Mouse (Mus musculus) neutrophil, adult 5-6 weeks (primary cell): Measurements from ENCODE around the gene Ccdc74a. TPM values are rescaled to one million over a fixed set of nuclear protein-coding genes. Genes with fewer than 3 reads are reported as not detected.

Experiments used
- ATAC-seq: fragments of 151-379, 151-347 bp; 2 replicates; pipeline ENCODE4 v1.8.0; 2017; ENCODE audit warnings: mild to moderate bottlenecking, moderate TSS enrichment; ENCODE audit not compliant: insufficient number of reproducible peaks, poor library complexity, low FRiP score, severe bottlenecking; ENCODE audit errors: extremely low read depth
- total RNA-seq: library from RNA; stranded (forward); fragments of 200-1000 nt; gene quantifications from 2 replicates; pipeline ENCODE4 v1.2.3, GENCODE M21; 2017

Gene Ccdc74a
- total RNA-seq, 1 experiment from 2014 or later: not detected

GRCm38 (mm10) chr16:17639951-17640350 lies 6.3 kb upstream of the Ccdc74a start:
- ATAC-seq: no peak

- no peak for ATAC-seq
Measured at GRCm38 (mm10) chr16:17640706-17641105, 5.6 kb upstream of the Ccdc74a start.

DNA sequence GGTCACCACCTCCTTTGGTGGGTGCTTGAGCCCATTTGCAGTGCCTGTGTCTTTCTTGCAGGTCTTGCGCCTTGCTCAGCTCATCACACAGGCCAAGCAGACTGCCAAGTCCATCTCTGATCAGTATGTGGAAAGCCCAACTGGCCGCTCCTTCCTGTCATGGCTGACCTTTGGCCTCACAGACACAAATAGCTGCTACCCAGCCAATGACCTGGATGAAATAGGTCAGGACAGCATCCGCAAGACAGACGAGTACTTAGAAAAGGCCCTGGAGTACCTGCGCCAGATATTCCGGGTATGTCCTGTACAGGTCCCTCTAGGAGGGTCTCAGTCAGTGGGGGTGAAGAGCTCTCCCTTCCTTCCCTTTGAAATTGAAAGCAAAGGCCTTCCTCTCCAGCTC lies 5.0 kb upstream of the Ccdc74a start:
- ATAC-seq: no peak

- ATAC-seq: no peak
Measured at GRCm38 (mm10) chr16:17642311-17642710, 4.0 kb upstream of the Ccdc74a start.

DNA sequence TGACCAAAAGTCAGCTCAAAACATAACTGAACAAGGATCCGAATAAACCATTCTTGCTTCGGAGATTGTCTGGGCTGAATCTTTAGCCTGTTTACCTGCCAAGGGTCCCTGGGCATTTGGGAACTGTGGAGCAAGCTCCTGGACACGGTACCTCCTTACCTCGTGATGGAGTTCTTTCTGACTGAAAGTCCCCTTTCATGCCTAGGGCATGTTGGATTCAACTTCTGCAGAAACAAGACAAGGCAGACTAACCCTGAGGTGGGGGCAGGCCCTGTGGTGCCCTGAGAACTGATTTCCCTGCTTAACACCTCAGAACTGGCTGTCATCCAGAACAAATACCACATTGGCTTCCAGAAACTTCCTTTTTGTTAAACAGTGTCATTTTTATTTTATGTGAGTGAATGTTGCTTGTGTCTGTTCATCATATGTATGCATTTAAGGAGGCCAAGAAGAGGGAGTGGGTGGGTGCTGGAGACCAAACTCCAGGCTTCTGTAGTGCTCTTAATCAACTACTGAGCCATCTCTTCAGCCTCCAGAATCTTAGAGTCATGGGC lies 2.8 kb upstream of the Ccdc74a start:
- no peak for ATAC-seq

GRCm38 (mm10) chr16:17647156-17647555 lies 886 bp downstream of the Ccdc74a start:
- ATAC-seq: no peak

DNA sequence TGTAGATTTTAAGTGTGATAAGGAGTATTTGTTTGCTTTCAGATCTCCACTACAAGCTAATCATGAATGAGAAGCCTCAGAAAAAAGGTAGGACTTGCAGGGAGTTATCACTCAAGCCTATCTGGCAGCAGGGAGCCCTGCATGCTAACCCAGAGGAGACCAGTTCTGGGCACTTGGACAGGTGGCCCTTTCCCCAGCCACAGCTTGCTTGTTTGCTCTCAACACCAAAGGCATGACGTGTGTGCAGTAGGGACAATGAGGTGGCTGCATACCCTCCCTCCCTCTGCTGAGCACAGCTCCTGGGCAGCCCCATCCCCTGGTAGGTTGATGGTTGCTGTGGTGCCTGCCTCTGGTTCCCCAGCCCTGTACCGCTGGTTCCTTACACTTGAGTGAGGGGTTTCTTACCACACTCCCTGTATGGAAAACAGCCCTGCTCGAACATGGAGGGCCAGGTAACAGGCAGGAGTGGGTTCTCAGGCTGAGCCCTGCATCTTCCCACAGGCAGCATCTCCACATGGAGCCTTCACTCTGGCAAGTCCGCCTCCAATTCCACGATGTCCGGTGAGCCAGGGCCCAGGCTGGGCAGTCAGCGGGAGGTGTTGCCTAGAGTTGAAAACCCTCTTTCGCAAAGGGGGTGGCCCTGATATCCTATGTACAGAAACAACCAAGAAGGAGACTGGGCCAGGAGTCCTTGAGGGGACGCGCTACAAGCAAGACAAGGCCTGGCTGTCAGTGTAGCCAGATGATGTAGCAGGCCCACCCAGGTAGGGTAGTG lies 1.5 kb downstream of the Ccdc74a start:
- ATAC-seq: no peak

- ATAC-seq: no peak
Measured at GRCm38 (mm10) chr16:17649925-17650605, 3.8 kb downstream of the Ccdc74a start.

DNA sequence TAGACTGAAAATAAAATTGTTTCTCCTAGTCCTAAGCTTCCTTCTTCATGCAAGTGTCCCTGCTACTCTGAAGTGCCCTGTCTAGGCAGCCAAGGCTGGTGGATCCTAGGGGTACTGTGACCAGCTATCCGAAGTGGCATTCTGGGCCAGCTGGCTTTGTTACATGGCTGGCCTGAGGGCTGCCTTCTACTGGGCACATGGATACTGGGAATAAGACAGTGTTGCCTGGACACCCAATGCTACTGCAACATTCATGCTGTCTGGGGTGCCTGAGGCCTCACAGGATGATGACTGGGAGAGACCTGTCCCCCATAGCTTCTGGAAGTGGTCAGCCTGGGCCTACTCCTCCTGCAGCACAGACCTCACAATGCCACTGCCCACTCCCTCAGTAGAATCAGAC lies 4.4 kb downstream of the Ccdc74a start:
- no peak for ATAC-seq

- no peak for ATAC-seq
Measured at GRCm38 (mm10) chr16:17652607-17653006, 6.3 kb downstream of the Ccdc74a start.

GRCm38 (mm10) chr16:17653601-17654000 lies 7.3 kb downstream of the Ccdc74a start:
- no peak for ATAC-seq

DNA sequence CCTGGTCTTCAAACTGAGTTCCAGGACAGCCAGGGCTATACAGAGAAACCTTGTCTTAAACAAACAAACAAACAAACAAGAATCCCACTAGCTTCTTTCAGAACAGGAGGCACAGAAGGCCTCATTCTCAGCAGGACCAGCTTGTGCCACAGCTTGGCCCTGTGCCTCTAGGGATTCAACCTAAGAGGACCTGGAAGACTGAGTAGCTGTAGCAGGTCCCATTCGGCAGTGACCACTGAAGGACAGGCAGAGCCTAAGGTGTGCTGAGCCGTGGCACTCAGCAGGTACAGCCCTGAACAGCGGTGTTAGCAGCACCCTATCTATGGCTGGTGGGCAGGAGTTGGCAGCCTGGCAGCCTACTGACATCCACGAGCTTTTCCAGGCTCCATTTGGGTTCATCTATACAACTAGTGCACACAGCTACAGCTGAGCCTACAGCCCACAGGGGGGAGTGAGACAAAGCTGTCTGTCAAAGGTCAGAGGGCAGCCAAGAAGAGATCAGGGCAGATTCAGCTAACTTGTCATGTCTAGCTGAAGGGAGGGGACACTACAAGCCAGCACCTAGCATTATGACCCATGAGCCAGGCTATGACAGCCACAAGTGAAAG lies 8.0 kb downstream of the Ccdc74a start:
- no peak for ATAC-seq

DNA sequence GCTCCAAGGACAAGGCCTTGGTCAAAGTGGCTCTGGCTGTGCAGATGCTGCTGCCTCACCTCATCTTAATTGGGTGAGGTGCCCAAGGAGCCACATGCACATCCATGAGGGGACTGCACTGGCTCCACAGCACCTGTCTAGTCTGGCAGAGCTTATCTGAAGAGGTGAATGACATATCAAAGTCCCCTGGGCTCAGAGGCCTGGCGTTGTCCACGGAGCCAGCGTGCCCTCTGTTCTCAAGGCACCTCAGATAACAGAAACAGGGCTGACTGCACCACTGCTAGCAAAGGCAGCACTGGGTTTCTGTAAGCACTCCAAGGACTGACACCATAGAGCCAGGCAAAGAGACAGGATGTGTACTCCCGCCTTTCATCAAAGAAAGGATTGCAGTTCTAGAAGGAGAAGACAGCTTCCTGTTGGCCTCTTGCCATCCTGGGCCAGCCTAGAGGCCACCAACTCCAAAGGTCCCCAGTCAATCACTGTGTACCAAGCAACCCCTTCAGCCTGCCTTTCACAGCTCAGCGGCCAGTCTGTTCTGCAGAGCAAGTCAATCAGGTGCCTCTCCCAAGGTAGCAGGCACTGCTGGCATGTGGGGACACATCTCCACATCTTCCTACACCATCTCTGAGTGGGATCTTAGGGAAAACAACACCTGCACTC lies 10.1 kb downstream of the Ccdc74a start:
- ATAC-seq: no peak

DNA sequence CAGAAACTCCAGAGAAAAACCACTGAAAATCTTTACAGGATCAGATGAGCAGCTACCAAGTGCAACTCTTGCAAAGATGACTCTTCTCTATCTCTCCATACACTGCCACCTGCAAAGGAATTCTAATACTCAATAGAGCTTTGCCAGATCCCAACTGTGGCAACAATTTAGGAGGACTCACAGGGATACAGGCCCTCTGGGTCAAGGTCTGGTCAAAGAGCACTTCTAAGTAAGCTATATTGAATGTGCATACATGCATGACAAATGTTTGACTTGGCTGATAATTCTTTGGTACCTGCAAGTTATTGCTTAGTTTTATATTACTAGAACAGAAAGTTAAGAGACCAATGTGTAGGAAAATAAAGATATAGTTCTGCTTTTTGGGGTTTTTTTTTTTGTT lies 19.3 kb downstream of the Ccdc74a start:
- ATAC-seq: no peak

GRCm38 (mm10) chr16:17669886-17670285 lies 23.6 kb downstream of the Ccdc74a start:
- ATAC-seq: no peak

GRCm38 (mm10) chr16:17694860-17695259 lies 48.6 kb downstream of the Ccdc74a start:
- no peak for ATAC-seq
